13 mouse cellular contexts compared by ENCODE assay signal in the genomic region with DNA sequence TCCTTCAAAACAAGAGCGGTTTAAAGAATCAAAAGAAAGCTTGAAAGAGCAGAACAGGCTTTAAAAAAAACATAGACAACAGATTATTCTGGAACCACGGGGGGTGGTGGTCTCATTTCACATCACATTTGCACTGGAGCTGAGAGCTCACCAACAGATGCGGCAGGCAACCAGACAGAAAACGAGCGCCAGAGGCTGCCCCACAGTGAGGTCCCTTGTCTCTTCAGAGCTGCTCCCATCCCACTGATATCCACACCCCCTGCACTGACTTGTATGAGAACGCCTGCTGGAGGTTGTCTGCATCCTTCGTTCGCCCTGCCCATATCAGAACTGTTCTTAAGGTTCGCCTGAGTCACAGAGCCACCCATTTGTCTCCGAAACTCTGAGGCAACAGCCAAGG.
DNase-seq lines count a peak whose midpoint lies in the region; ATAC-seq lines count a peak whose summit lies in the region.
"Had no signal": no experiment of that assay in that cellular context is flagged by ENCODE, and none has a peak within 500 bp of the region (broad histone marks: within the 10 kb centered on the region; RNA-seq: fewer than 3 reads in every experiment).

No protein-coding gene starts in this region.

- no peaks in the 10 kb centered on the region for H3K9me3 ChIP-seq in forebrain, embryonic 12.5 days
- H3K9me3 ChIP-seq in hindbrain, embryonic 11.5 days (ENCODE audit: control insufficient read depth, low read length), result no peaks in the 10 kb centered on the region
- no peaks in the 10 kb centered on the region for H3K9me3 ChIP-seq in neural tube, embryonic 13.5 days
- H3K9me3 ChIP-seq: heart, embryonic 13.5 days; intestine, embryonic 15.5 days had no signal

- intact Hi-C loops in left cerebral cortex, postnatal 4 days (cut with DNase I), result no loop called here

- H3K27me3 ChIP-seq in forebrain, embryonic 12.5 days, result no peaks in the 10 kb centered on the region
- H3K27me3 ChIP-seq in hindbrain, embryonic 11.5 days (ENCODE audit: control insufficient read depth, insufficient read depth, low read length), result no peaks in the 10 kb centered on the region
- no peaks in the 10 kb centered on the region for H3K27me3 ChIP-seq in neural tube, embryonic 13.5 days
- H3K27me3 ChIP-seq: heart, embryonic 13.5 days; intestine, embryonic 15.5 days had no signal

- peaks cover 45% of the 10 kb centered on the region for H3K4me1 ChIP-seq in forebrain, embryonic 12.5 days
- peaks cover 7% of the 10 kb centered on the region for H3K4me1 ChIP-seq in hindbrain, embryonic 11.5 days (replicated peaks; ENCODE audit: control insufficient read depth, insufficient read depth, low read length)
- H3K4me1 ChIP-seq in neural tube, embryonic 13.5 days (replicated peaks), result peaks cover 31% of the 10 kb centered on the region
- H3K4me1 ChIP-seq: intestine, embryonic 15.5 days had no signal

- no peak overlapping the region for H3K4me3 ChIP-seq in forebrain, embryonic 12.5 days (replicated peaks)
- no peak overlapping the region for H3K4me3 ChIP-seq in hindbrain, embryonic 11.5 days (ENCODE audit: low read depth, low read length)
- H3K4me3 ChIP-seq in neural tube, embryonic 13.5 days, result no peak overlapping the region
- H3K4me3 ChIP-seq: erythroblast, embryonic 14.5 days; heart, embryonic 13.5 days; intestine, embryonic 15.5 days had no signal

- no peak overlapping the region for H3K9ac ChIP-seq in forebrain, embryonic 12.5 days
- H3K9ac ChIP-seq in hindbrain, embryonic 11.5 days (ENCODE audit: low read depth, low read length), result no peak overlapping the region
- no peak overlapping the region for H3K9ac ChIP-seq in neural tube, embryonic 13.5 days
- H3K9ac ChIP-seq: heart, embryonic 13.5 days; intestine, embryonic 15.5 days; liver, postnatal 0 days had no signal

- WGBS in forebrain, embryonic 12.5 days, result 28% methylated on average over 10 of the region's 10 CpGs
- 29% methylated on average over 10 of the region's 10 CpGs for WGBS in hindbrain, embryonic 11.5 days
- 25% methylated on average over 10 of the region's 10 CpGs for WGBS in neural tube, embryonic 13.5 days

- peak overlapping the region; percentile 43; the same call in 1 of the 2 replicates for H3K27ac ChIP-seq in forebrain, embryonic 12.5 days
- peak overlapping the region; percentile 18; the same call in 1 of the 2 replicates for H3K27ac ChIP-seq in hindbrain, embryonic 11.5 days (ENCODE audit: low read depth, low read length)
- no peak overlapping the region for H3K27ac ChIP-seq in neural tube, embryonic 13.5 days (replicated peaks)
- H3K27ac ChIP-seq: heart, embryonic 13.5 days; intestine, embryonic 15.5 days had no signal

- H3K36me3 ChIP-seq in forebrain, embryonic 12.5 days (replicated peaks), result peaks cover 24% of the 10 kb centered on the region; the same call in 1 of the 2 replicates
- no peaks in the 10 kb centered on the region for H3K36me3 ChIP-seq in hindbrain, embryonic 11.5 days (ENCODE audit: control insufficient read depth, insufficient read depth, low read length)
- no peaks in the 10 kb centered on the region for H3K36me3 ChIP-seq in neural tube, embryonic 13.5 days
- H3K36me3 ChIP-seq: heart, embryonic 13.5 days; intestine, embryonic 15.5 days had no signal

- peak; percentile 72 for DNase-seq in left cerebral cortex, postnatal 4 days
- DNase-seq in left cerebral cortex, adult 8-10 months (ENCODE audit: low spot score in 2 of 2), result no peak
- peak; percentile 23 for DNase-seq in hindbrain, embryonic 11.5 days (ENCODE audit: low spot score)
- no peak for DNase-seq in heart, postnatal 4 days
- DNase-seq in thymus, postnatal 4 days, result no peak
- DNase-seq: gastrocnemius, postnatal 14 days; kidney, postnatal 36 days; liver, postnatal 0 days had no signal

- ATAC-seq in forebrain, embryonic 12.5 days (ENCODE audit: low FRiP score), result peak; percentile 25; the same call in 1 of the 2 replicates
- no peak for ATAC-seq in hindbrain, embryonic 11.5 days (ENCODE audit: low FRiP score)
- ATAC-seq in neural tube, embryonic 13.5 days (ENCODE audit: low read depth), result no peak
- ATAC-seq: intestine, embryonic 15.5 days; liver, postnatal 0 days had no signal

- H3K4me2 ChIP-seq in forebrain, embryonic 12.5 days, result no peak overlapping the region
- no peak overlapping the region; the same call in 1 of the 2 replicates for H3K4me2 ChIP-seq in hindbrain, embryonic 11.5 days (replicated peaks; ENCODE audit: low read depth, low read length)
- peak overlapping the region; percentile 21; the same call in 1 of the 2 replicates for H3K4me2 ChIP-seq in neural tube, embryonic 13.5 days
- H3K4me2 ChIP-seq: heart, embryonic 13.5 days; intestine, embryonic 15.5 days had no signal

Comparison
In these comparisons a context has a peak if more than half of its experiments do, and no peak if none do; other contexts are left out.
1. DNase-seq: peak in left cerebral cortex, postnatal 4 days (single experiment) and hindbrain, embryonic 11.5 days (single experiment); none in left cerebral cortex, adult 8-10 months (0 of 2), heart, postnatal 4 days (single experiment) and thymus, postnatal 4 days (single experiment).